Mouse (Mus musculus) stomach, postnatal 0 days (tissue): Measurements from ENCODE around the gene AC161166.1. TPM values are rescaled to one million over a fixed set of nuclear protein-coding genes. Genes with fewer than 3 reads are reported as not detected.
A peak's percentile ranks its signal among the peaks of the same experiment; 100 is the strongest.

Source experiments
- ATAC-seq: fragments of 200-750 bp; cut with Nextera tagmentation; 2 replicates; pipeline ENCODE4 v1.8.0; 2017; ENCODE audit not compliant: low FRiP score, low TSS enrichment
- DNase-seq: peaks from one replicate; pipeline ENCODE4 v3.0.0-alpha.2; 2016; ENCODE audit warnings: low spot score
- H3K27ac ChIP-seq: fragments of 300-500 bp; sonication (generic); replicated peaks from 2 replicates; pipeline ENCODE4 v1.5.1; 2014; ENCODE audit warnings: mild to moderate bottlenecking, control low read depth
- H3K27me3 ChIP-seq: fragments of 300-500 bp; sonication (generic); 2 replicates; pipeline ENCODE4 v1.6.1; 2014; ENCODE audit warnings: low read length; ENCODE audit not compliant: control insufficient read depth, insufficient read depth
- H3K36me3 ChIP-seq: fragments of 300-500 bp; sonication (generic); 2 replicates; pipeline ENCODE4 v1.6.1; 2014; ENCODE audit warnings: low read length, mixed read lengths; ENCODE audit not compliant: control insufficient read depth, insufficient read depth
- H3K4me1 ChIP-seq: fragments of 300-500 bp; sonication (generic); replicated peaks from 2 replicates; pipeline ENCODE4 v1.6.1; 2014; ENCODE audit warnings: antibody characterized with exemption; ENCODE audit not compliant: control insufficient read depth, insufficient read depth
- H3K4me2 ChIP-seq: fragments of 300-500 bp; sonication (generic); replicated peaks from 2 replicates; pipeline ENCODE4 v1.6.1; 2014; ENCODE audit warnings: low read depth, mild to moderate bottlenecking, control low read depth, moderate library complexity
- H3K4me3 ChIP-seq: fragments of 300-500 bp; sonication (generic); 2 replicates; pipeline ENCODE4 v1.5.1; 2014; ENCODE audit warnings: low read depth, low read length, control low read depth
- H3K9ac ChIP-seq: fragments of 300-500 bp; sonication (generic); 2 replicates; pipeline ENCODE4 v1.6.1; 2014; ENCODE audit warnings: mild to moderate bottlenecking, low read length, control low read depth, mixed read lengths
- H3K9me3 ChIP-seq: fragments of 300-500 bp; sonication (generic); 2 replicates; pipeline ENCODE4 v1.6.1; 2016; ENCODE audit warnings: low read length; ENCODE audit not compliant: control insufficient read depth
- CTCF ChIP-seq: IDR thresholded peaks from 2 replicates; pipeline ENCODE4 v1.5.1; 2016; ENCODE audit warnings: antibody characterized with exemption, low read depth, mild to moderate bottlenecking, moderate library complexity
- EP300 ChIP-seq: optimal IDR thresholded peaks from 2 replicates; pipeline ENCODE3; 2016; ENCODE audit warnings: antibody characterized with exemption
- WGBS: fragments of 180-500 bp; shearing (Covaris S2); extraction: QIAGEN DNeasy Blood & Tissue Kit; methylation state at CpG from one replicate; pipeline ENCODE4 v1.1.7; 2014; 5-methylcytosine and 5-hydroxymethylcytosine counted together
- polyA plus RNA-seq: library from polyadenylated mRNA; unstranded; fragments of >200 nt; fragmentation: Nextera tagmentation; extraction: Ambion mirVana; gene quantifications from 2 replicates; pipeline ENCODE4 v1.2.1, GENCODE M21; 2015

Gene AC161166.1
- polyA plus RNA-seq, 1 experiment from 2014 or later, result 0.07 TPM

GRCm38 (mm10) chr7:24538154-24538553 is 25.9 kb upstream of the AC161166.1 start:
- 33% methylated on average over 5 of the region's 5 CpGs for WGBS
- H3K27ac ChIP-seq, result 0 out of 2 replicates have a peak overlapping the region, but pooled peaks have one; percentile 6
- DNase-seq, result peak; percentile 30
- H3K27me3 ChIP-seq, result no peaks in the 10 kb centered on the region
- peak; percentile 33 for TF ChIP-seq CTCF
- no peak for TF ChIP-seq EP300
- ATAC-seq, result no peak
- no peaks in the 10 kb centered on the region for H3K9me3 ChIP-seq
- peaks cover 11% of the 10 kb centered on the region for H3K36me3 ChIP-seq
- H3K4me1 ChIP-seq, result no peaks in the 10 kb centered on the region
- no peak overlapping the region for H3K4me2 ChIP-seq
- no peak overlapping the region for H3K4me3 ChIP-seq
- H3K9ac ChIP-seq, result no peak overlapping the region

DNA sequence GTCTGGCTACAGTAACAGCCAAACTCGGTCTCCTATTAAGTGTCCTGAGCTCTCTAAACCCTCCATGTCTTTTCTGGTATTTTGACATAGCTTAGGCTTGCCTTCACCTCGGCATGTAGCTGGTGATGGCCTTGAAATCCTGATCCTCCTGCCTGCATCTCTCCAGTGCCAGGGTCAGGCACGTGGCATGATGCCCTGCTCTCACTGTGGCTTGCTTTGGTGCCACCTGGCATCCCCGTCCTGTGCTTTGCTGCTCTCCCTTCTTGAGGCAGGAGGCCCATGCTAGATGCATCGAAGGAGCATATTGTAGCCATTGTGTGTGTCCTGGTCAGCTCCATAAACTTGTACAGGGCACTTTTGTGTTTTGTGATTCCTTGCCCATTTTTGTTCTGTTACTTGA is 25.3 kb upstream of the AC161166.1 start:
- H3K36me3 ChIP-seq, result peaks cover 12% of the 10 kb centered on the region
- H3K27me3 ChIP-seq, result no peaks in the 10 kb centered on the region
- H3K4me1 ChIP-seq, result no peaks in the 10 kb centered on the region
- 0 out of 2 replicates have a peak overlapping the region, but pooled peaks have one; percentile 6 for H3K27ac ChIP-seq
- DNase-seq, result no peak
- no peak overlapping the region for H3K4me3 ChIP-seq
- no peak overlapping the region for H3K4me2 ChIP-seq
- ATAC-seq, result no peak
- H3K9me3 ChIP-seq, result no peaks in the 10 kb centered on the region
- WGBS, result 83% methylated on average over 5 of the region's 5 CpGs
- H3K9ac ChIP-seq, result 0 out of 2 replicates have a peak overlapping the region, but pooled peaks have one; percentile 4
- no peak for TF ChIP-seq CTCF
- TF ChIP-seq EP300, result no peak

DNA sequence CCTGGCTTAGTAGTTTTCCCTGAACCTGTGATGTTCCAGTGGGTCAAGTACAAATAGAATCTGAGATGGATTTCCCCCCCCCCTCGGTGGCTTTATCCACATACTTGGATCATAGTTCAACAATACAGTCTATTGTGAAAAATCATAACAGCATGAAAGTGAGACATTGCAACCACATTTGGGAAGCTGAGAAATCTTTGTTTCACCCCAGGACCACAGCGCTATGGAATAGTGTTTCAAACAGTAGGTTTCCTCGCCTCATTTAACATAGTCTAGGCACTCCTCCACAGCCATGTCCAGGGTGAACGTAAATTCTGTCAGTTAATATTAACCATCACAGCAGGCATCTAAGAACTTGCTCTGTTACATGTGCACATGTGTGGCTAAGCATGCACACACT is 24.8 kb upstream of the AC161166.1 start:
- Histone ChIP-seq H3K27me3 (no peaks in the 10 kb centered on the region), H3K9me3 (no peaks in the 10 kb centered on the region), H3K9ac (no peak overlapping the region), H3K36me3 (peaks cover 12% of the 10 kb centered on the region), H3K4me2 (no peak overlapping the region), H3K4me3 (no peak overlapping the region), H3K27ac (no peak overlapping the region), H3K4me1 (no peaks in the 10 kb centered on the region)
- 81% methylated on average over 4 of the region's 4 CpGs for WGBS
- TF ChIP-seq EP300 (no peak), CTCF (no peak)
- no peak for ATAC-seq
- no peak for DNase-seq

DNA sequence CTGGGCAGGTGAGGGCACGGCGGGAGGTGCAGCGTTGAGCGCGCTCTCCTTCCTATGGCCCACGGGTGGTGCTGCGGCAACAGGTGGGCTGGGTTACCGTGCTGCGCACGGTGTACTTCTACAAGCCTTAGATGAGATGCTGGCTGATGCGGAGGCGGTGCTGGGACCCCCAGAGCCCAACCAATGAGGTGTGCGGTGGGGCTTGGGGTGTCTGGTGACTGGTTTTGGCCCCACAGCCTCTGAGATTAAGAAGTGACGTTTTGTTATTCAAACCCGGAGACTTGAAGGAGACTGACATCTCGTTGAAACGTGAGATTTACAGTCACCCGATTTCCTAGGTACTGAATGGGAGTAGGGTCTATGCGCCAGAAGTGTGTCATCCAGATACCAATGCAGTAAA is 22.0 kb upstream of the AC161166.1 start:
- no peak for DNase-seq
- 58% methylated on average over 18 of the region's 19 CpGs for WGBS
- no peak for TF ChIP-seq EP300
- no peak for TF ChIP-seq CTCF
- no peak for ATAC-seq
- H3K9ac ChIP-seq, result no peak overlapping the region
- H3K9me3 ChIP-seq, result no peaks in the 10 kb centered on the region
- H3K4me2 ChIP-seq, result no peak overlapping the region
- H3K27me3 ChIP-seq, result no peaks in the 10 kb centered on the region
- no peaks in the 10 kb centered on the region for H3K4me1 ChIP-seq
- peaks cover 12% of the 10 kb centered on the region for H3K36me3 ChIP-seq
- no peak overlapping the region for H3K4me3 ChIP-seq
- no peak overlapping the region for H3K27ac ChIP-seq

- WGBS, result 63% methylated on average over 33 of the region's 42 CpGs
- ATAC-seq (no peak), DNase-seq (no peak)
- Histone ChIP-seq H3K4me3 (no peak overlapping the region), H3K4me1 (no peaks in the 10 kb centered on the region), H3K36me3 (peaks cover 12% of the 10 kb centered on the region), H3K9me3 (no peaks in the 10 kb centered on the region), H3K27ac (no peak overlapping the region), H3K9ac (no peak overlapping the region; the same call in 1 of the 2 replicates), H3K27me3 (no peaks in the 10 kb centered on the region), H3K4me2 (no peak overlapping the region)
- TF ChIP-seq CTCF (no peak), EP300 (no peak)
These were observed 21.6 kb upstream of the AC161166.1 start for GRCm38 (mm10) chr7:24533806-24534205.

DNA sequence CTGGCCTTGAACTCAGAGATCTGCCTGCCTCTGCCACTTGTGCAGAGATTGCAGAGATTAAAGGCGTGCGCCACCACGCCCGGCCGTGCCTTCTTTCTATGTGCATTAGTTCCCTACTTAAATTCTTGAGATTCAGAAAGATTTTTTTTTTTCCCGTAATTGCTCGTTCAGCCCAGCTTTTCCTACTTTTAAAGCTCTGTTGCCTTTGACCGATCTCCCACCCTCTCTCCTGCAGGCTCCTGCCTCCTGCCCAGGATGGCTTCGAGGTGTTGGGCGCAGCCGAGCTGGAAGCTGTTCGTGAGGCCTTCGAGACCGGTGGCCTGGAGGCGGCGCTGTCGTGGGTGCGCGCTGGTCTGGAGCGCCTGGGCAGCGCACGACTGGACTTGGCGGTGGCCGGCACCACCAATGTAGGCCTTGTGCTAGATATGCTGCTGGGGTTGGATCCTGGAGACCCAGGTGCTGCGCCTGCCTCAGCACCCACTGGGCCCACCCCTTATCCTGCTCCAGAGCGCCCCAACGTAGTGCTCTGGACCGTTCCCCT is 20.8 kb upstream of the AC161166.1 start:
- WGBS, result 84% methylated on average over 28 of the region's 28 CpGs

More for the DNA sequence above, 20.8 kb upstream of the AC161166.1 start:
- Histone ChIP-seq H3K9ac (no peak overlapping the region), H3K27ac (no peak overlapping the region), H3K27me3 (no peaks in the 10 kb centered on the region), H3K9me3 (no peaks in the 10 kb centered on the region), H3K4me3 (no peak overlapping the region), H3K4me2 (no peak overlapping the region), H3K4me1 (no peaks in the 10 kb centered on the region), H3K36me3 (peaks cover 12% of the 10 kb centered on the region)
- no peak for DNase-seq
- TF ChIP-seq CTCF, result no peak; the same call in 1 of the 2 replicates
- TF ChIP-seq EP300, result no peak
- no peak for ATAC-seq
